Mouse (Mus musculus) cortical plate, adult 2 months (tissue): ENCODE results near the gene Slc35b2.

Source experiments
- CTCF ChIP-seq: fragments of 200-500 bp; IDR thresholded peaks from 2 replicates; pipeline ENCODE4 v1.5.1; 2011; ENCODE audit warnings: mild to moderate bottlenecking, control low read depth, low read length; ENCODE audit not compliant: insufficient read depth; ENCODE audit errors: extremely low read depth
- POLR2A ChIP-seq: fragments of 200-500 bp; IDR thresholded peaks from 2 replicates; pipeline ENCODE4 v1.6.1; 2011; ENCODE audit warnings: mild to moderate bottlenecking, low read length, control low read depth; ENCODE audit not compliant: insufficient read depth; ENCODE audit errors: extremely low read depth

GRCm38 (mm10) chr17:45536264-45536663 lies 27.4 kb upstream of the Slc35b2 start:
- TF ChIP-seq CTCF (no peak), POLR2A (no peak)
